Mouse (Mus musculus): ENCODE measurements around the gene Prim2.

The Prim2 gene

DNA sequence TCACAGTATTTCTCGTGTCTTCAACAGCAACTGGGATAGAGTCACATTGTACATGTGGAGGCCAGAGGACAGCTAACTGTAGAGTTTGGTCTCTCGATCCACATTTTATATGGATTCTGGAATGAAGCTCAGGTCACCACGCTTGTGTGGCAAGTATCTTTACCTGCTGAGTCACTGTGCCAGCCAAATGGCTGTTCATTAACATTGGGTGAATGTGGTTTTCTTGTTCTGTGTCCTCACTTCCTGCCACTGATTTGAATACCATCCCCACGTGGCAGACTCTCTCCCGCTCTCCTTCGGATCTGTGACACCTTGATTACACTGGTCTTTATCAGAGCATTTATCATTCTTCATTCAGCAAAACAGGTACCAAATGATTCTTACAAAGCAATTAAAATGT lies 198.5 kb downstream of the Prim2 start:
- DNase-seq = no peak

DNA sequence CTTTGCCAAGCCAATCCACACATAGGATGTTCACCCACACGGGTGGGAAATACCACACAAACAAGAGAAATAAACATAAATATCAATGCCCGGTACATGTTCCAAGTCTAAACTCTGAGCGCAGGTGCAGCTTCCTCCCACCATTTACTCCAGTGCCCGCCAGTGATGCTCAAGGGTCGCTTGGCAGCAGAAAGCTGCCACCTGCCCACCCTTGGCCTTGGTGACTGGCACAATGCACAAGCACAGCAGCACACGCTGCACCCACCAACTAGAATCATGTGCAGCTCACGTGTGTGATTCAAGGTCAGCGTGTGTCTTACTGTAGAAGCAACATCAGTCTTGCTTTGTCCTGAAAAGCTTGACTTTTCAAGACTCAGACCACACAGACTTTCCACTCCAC lies 199.4 kb downstream of the Prim2 start:
- no peak for DNase-seq

DNA sequence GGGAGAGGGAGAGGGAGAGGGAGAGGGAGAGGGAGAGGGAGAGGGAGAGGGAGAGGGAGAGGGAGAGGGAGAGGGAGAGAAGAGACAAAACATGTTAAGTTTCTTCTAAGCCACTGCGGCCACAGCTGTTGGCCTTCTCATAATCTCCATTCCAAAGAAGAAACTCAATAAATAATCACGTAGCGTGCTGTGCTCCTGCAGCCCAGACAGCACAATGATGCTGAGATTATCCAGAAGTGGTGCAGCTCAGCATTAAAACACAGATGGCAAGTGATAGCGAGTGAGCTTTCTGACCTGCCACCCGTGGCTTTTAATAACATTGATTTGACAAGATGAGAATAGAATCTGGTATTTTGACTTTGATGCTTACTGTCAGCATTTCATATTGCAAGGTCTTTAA lies 205.4 kb downstream of the Prim2 start:
- no peak for DNase-seq

DNA sequence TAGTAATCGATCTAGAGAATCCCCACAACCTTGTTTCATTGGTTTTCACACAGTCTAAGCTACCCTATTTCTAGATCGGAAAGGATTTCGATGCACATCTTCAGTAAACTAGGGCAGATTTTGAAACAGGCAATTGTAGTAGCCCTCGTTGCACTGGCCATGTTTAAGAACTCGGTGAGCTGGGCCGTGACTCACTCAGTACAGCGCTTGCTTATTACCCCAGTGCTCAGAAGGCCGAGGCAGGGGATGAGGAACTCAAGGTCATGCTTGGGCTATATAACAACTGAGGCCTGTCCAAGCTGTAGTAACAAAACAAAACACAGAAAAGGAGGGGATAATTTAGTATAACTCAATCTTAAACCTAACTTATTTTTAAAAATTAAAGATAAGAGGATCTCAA lies 208.9 kb downstream of the Prim2 start:
- DNase-seq = no peak

DNA sequence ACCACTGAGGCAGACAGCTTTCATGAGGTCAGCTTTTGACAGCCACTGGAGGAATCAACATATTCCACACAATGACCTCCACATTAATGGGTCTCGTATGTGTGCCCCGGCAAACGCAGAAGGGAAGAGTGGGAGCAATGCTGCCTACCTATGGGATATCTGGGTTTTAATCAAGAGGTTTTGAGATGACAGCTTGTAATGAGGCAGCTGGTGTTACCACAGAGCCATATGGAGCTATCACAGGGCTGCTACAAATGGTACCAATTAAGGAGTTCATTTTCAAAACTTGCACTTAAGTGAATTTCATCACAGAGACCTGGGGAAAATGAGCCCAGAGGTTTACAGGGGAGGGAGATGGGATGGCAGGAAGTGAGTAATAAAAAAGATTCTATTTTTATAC lies 209.3 kb downstream of the Prim2 start:
- DNase-seq = no peak

DNA sequence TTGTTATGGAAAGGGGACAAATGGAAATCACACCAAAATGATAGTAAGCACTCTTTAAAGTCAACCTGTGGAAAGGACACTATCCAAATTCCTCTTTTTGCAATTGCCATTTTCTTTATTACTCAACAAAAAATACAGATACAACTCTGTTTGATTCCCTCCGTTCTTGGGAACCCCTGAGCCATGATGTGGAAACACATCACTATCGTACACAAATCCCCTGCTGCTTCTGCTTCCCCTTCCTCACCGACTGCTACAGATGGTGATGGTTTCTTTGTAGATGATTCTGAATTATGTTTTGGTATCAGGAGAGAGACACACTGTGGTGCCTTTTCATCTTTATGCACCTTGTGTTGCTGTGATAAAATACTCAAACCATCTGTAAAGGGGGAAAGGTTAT lies 210.6 kb downstream of the Prim2 start:
- no peak for DNase-seq

DNA sequence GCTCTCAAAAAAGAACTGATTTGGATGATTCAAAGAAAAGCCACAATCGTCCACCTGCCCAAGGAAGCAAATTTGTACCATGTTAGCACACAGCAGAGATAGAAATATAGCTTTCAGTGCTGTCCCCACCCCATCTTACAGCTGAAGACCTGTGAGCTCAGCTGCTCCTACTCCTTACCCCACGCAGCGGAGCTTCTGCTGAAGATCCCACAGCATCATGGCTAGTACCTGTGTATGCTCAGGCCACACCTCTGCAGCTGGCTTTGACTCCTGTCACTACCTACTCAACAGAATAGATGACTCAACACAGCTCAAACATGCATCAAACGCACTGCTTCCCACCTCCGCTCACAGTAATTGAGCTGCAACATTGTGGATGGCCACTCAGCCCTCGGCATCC lies 215.3 kb downstream of the Prim2 start:
- no peak for DNase-seq

DNA sequence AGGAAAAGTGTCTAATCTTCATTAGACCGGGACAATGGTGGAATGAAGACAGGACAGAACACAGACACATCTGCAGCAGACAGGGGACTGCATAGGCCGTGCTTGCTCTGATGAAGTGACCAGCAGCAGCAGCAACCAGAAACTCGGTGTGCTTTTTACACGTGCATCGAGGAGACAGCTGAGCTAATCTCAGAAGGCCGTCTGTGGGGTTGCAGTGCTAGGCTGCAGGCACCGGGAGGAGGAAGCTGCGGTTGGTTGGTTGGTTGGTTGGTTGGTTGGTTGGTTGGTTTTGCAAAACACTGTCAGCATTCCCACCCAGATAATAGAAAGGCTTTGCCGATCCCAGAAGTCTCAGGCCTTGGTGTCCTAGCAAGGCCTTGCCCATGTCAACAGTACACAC lies 216.3 kb downstream of the Prim2 start:
- no peak for DNase-seq

DNA sequence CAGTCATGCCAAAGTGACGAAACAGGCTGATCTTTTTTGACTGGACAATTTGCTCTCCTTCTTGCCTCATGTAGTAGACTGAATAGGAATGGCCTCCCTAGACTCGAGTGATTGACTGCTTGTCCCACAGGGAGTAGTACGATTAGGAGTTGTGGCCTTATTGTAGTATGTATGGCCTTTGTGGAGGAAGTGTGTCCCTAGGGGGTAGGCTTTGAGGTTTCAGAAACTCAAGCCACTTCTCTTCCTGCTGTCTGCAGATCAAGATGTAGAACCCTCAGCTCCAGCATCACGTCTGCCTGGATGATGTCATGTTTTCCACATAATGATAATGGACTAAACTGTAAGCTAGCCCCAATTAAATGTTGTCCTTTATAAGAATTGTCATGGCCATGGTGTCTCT lies 222.4 kb downstream of the Prim2 start:
- DNase-seq = no peak

DNA sequence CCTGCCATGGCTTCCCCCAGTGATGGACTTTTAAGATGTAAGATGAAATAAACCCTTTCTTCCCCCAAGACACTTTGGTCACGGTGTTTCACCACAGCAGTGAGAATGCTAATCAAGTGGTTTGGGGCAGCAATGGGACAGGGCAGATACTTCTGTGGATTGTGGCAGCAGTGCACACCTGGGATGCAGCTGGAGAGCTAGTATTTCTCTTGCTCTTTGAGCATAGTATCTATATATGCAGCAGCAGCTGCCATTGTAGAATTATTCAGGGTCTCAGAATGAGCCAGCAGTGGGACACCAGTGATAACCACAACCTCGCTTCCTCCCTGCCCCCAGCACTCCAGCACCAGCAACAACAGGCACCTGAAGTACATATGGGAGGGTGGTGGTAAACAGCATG lies 233.4 kb downstream of the Prim2 start:
- DNase-seq = no peak
